Mouse (Mus musculus): ENCODE data around the gene Celsr2.

- TF ChIP-seq CTCF (IDR thresholded peaks at IDR 0.05; ENCODE audit: control insufficient read depth, insufficient read depth, low read length) (no peak), POLR2A (IDR thresholded peaks at IDR 0.05; ENCODE audit: borderline replicate concordance, control insufficient read depth, low read depth, low read length) (peak; percentile 76; the same call in 1 of the 2 replicates)
Observed at GRCm38 (mm10) chr3:108444698-108445365, 29.5 kb upstream of the Celsr2 start, which contains the start of gene Sars.
